Comparison of ENCODE assay signal across 8 mouse cellular contexts in genomic region chr2:117120246-117121211, GRCm38 (mm10). TPM values are rescaled to one million over a fixed set of nuclear protein-coding genes. Genes with fewer than 3 reads are reported as not detected.
DNase-seq lines count a peak whose midpoint lies in the region; ATAC-seq lines count a peak whose summit lies in the region.

No protein-coding gene starts in this region.

- peak overlapping the region; percentile 97 for H3K9ac ChIP-seq in kidney, embryonic 15.5 days

- H3K9me3 ChIP-seq in heart, embryonic 10.5 days: no peaks in the 10 kb centered on the region
- H3K9me3 ChIP-seq in kidney, embryonic 15.5 days (replicated peaks): no peaks in the 10 kb centered on the region

- peak overlapping the region; percentile 99 for H3K27ac ChIP-seq in heart, embryonic 10.5 days
- H3K27ac ChIP-seq in kidney, embryonic 15.5 days: peak overlapping the region; percentile 99

- no peaks in the 10 kb centered on the region for H3K36me3 ChIP-seq in heart, embryonic 10.5 days
- H3K36me3 ChIP-seq in kidney, embryonic 15.5 days: no peaks in the 10 kb centered on the region

- H3K4me3 ChIP-seq in heart, embryonic 10.5 days: peak overlapping the region; percentile 96
- H3K4me3 ChIP-seq in kidney, embryonic 15.5 days (replicated peaks): peak overlapping the region; percentile 95

- under 1% methylated on average over 99 of the region's 101 CpGs for WGBS in heart, embryonic 10.5 days
- WGBS in kidney, embryonic 15.5 days: under 1% methylated on average over 72 of the region's 101 CpGs

- peak overlapping the region; percentile 70 for H3K4me2 ChIP-seq in kidney, embryonic 15.5 days

- peak; percentile 68 for ATAC-seq in erythroblast, adult 5-6 weeks (replicated peaks; ENCODE audit: low FRiP score, poor library complexity, severe bottlenecking)
- peak; percentile 84 for ATAC-seq in kidney, embryonic 15.5 days (replicated peaks; ENCODE audit: low FRiP score)
- ATAC-seq in monocyte, adult 5-6 weeks (replicated peaks; ENCODE audit: insufficient number of reproducible peaks, low FRiP score, low TSS enrichment, poor library complexity, severe bottlenecking): peak; percentile 64

- no peaks in the 10 kb centered on the region for H3K27me3 ChIP-seq in heart, embryonic 10.5 days (ENCODE audit: insufficient read depth, poor library complexity, severe bottlenecking)
- H3K27me3 ChIP-seq in kidney, embryonic 15.5 days: no peaks in the 10 kb centered on the region

- H3K4me1 ChIP-seq in heart, embryonic 10.5 days: peaks cover 10% of the 10 kb centered on the region
- H3K4me1 ChIP-seq in kidney, embryonic 15.5 days: peaks cover 18% of the 10 kb centered on the region

- DNase-seq in B cell, adult 2 months: peak; percentile 78 to 81
- peak; percentile 99 for DNase-seq in brain, adult 2 months (ENCODE audit: low read depth, low spot score)
- DNase-seq in heart, embryonic 10.5 days (ENCODE audit: low spot score): peak; percentile 92
- DNase-seq in liver: peak; percentile 85
- DNase-seq in spleen, postnatal 4 days (ENCODE audit: low spot score in 2 of 2): peak; percentile 76 to 86

RNA-seq across cellular contexts. Expression of gene Spred1, which starts 0.6 kb away (rescaled TPM):
- 3.1 and 4.2 TPM in 2 replicates for total RNA-seq in erythroblast, adult 5-6 weeks (2015; ENCODE audit: low replicate concordance)
- total RNA-seq in erythroblast, adult 5-6 weeks (2017; ENCODE audit: low replicate concordance): 3.2 and 6.8 TPM in 2 replicates
- 6.7 and 7.0 TPM in 2 replicates for polyA plus RNA-seq in heart, embryonic 10.5 days (2016; fragmentation: Nextera tagmentation; extraction: Ambion mirVana)
- polyA plus RNA-seq in kidney, embryonic 15.5 days (2015; fragmentation: Nextera tagmentation; extraction: Ambion mirVana): 12.1 and 15.0 TPM in 2 replicates
- total RNA-seq in monocyte, adult 5-6 weeks (2017): 35.3 to 56.2 TPM (median 52.3 TPM) in 3 replicates

Comparison
In these comparisons a context has a peak if more than half of its experiments do, and no peak if none do; other contexts are left out.
1. Peak in every context shown above with its lines: DNase-seq, ATAC-seq, H3K4me3 ChIP-seq and H3K27ac ChIP-seq.